Mouse (Mus musculus) NIH3T3 (cell line): ENCODE measurements around the gene H2-M2.
"Not testable (repeated sequence)": the region's sequence is repeated elsewhere in the genome, so short reads cannot be mapped to it uniquely, and the experiment has no call there.

Source experiments
- DNase-seq: peaks from one replicate; pipeline ENCODE4 v3.0.0-alpha.2; 2012; ENCODE audit warnings: low read depth

The H2-M2 gene

GRCm38 (mm10) chr17:37483452-37483851 lies at the start of gene H2-M2:
TSS of gene H2-M2 (minus strand) at chr17:37483552.
- DNase-seq = no peak

GRCm38 (mm10) chr17:37525427-37525826 lies 42.1 kb upstream of the H2-M2 start:
- not testable (repeated sequence) for DNase-seq

- DNase-seq = not testable (repeated sequence)
Observed at GRCm38 (mm10) chr17:37524612-37525011, 41.3 kb upstream of the H2-M2 start.

GRCm38 (mm10) chr17:37507730-37508129 lies 24.4 kb upstream of the H2-M2 start, which contains the start of gene Olfr111:
TSS of gene Olfr111 (plus strand) at chr17:37508030.
- no peak for DNase-seq

GRCm38 (mm10) chr17:37491930-37492518 lies 8.7 kb upstream of the H2-M2 start, which contains the start of gene Olfr110:
TSS of gene Olfr110 (plus strand) at chr17:37492468.
- no peak for DNase-seq

GRCm38 (mm10) chr17:37458616-37459015 lies 24.7 kb downstream of the H2-M2 start, which contains the start of gene Olfr109:
TSS of gene Olfr109 (plus strand) at chr17:37458916.
- DNase-seq = no peak

GRCm38 (mm10) chr17:37445180-37445579 lies 38.2 kb downstream of the H2-M2 start, which contains the start of gene Olfr108:
TSS of gene Olfr108 (plus strand) at chr17:37445480.
- no peak for DNase-seq
